Mouse (Mus musculus) limb, embryonic 11.5 days (tissue): Measurements from ENCODE around the gene Lyrm7. TPM values are rescaled to one million over a fixed set of nuclear protein-coding genes. Genes with fewer than 3 reads are reported as not detected.

ENCODE experiments used
- ATAC-seq: fragments of 200-750 bp; cut with Nextera tagmentation; 2 replicates; pipeline ENCODE4 v1.8.0; 2017; ENCODE audit warnings: low read depth; ENCODE audit not compliant: insufficient number of reproducible peaks, low FRiP score, low TSS enrichment
- DNase-seq: peaks from one replicate; pipeline ENCODE4 v3.0.0-alpha.2; 2015; ENCODE audit warnings: low spot score
- H3K27ac ChIP-seq: fragments of 300-500 bp; sonication (generic); replicated peaks from 2 replicates; pipeline ENCODE4 v1.5.1; 2014; ENCODE audit warnings: low read depth, mild to moderate bottlenecking, low read length
- H3K27me3 ChIP-seq: fragments of 300-500 bp; sonication (generic); 2 replicates; pipeline ENCODE4 v1.6.1; 2014; ENCODE audit warnings: mild to moderate bottlenecking, low read length, mixed read lengths; ENCODE audit not compliant: control insufficient read depth, insufficient read depth
- H3K36me3 ChIP-seq: fragments of 300-500 bp; sonication (generic); 2 replicates; pipeline ENCODE4 v1.6.1; 2014; ENCODE audit warnings: mild to moderate bottlenecking, low read length, moderate library complexity, mixed read lengths; ENCODE audit not compliant: control insufficient read depth, insufficient read depth
- H3K4me1 ChIP-seq: fragments of 300-500 bp; sonication (generic); 2 replicates; pipeline ENCODE4 v1.6.1; 2014; ENCODE audit warnings: low read length, mixed read lengths; ENCODE audit not compliant: control insufficient read depth, insufficient read depth
- H3K4me2 ChIP-seq: fragments of 300-500 bp; sonication (generic); 2 replicates; pipeline ENCODE4 v1.6.1; 2014; ENCODE audit warnings: low read depth, mild to moderate bottlenecking, moderate library complexity; ENCODE audit not compliant: severe bottlenecking
- H3K4me3 ChIP-seq: fragments of 300-500 bp; sonication (generic); 2 replicates; pipeline ENCODE4 v1.5.1; 2014; ENCODE audit warnings: low read depth, low read length
- H3K9ac ChIP-seq: fragments of 300-500 bp; sonication (generic); 2 replicates; pipeline ENCODE4 v1.6.1; 2014; ENCODE audit warnings: mild to moderate bottlenecking, low read length
- H3K9me3 ChIP-seq: fragments of 300-500 bp; sonication (generic); 2 replicates; pipeline ENCODE4 v1.6.1; 2016; ENCODE audit warnings: low read length; ENCODE audit not compliant: control insufficient read depth
- WGBS: fragments of 180-500 bp; shearing (Covaris S2); extraction: QIAGEN DNeasy Blood & Tissue Kit; methylation state at CpG from one replicate; pipeline ENCODE4 v1.1.7; 2014; 5-methylcytosine and 5-hydroxymethylcytosine counted together
- polyA plus RNA-seq: library from polyadenylated mRNA; unstranded; fragments of >200 nt; fragmentation: Nextera tagmentation; extraction: Ambion mirVana; gene quantifications from 2 replicates; pipeline ENCODE4 v1.2.1, GENCODE M21; 2014

Lyrm7 gene
- polyA plus RNA-seq, 1 experiment from 2014 or later, result 7.8 TPM

DNA sequence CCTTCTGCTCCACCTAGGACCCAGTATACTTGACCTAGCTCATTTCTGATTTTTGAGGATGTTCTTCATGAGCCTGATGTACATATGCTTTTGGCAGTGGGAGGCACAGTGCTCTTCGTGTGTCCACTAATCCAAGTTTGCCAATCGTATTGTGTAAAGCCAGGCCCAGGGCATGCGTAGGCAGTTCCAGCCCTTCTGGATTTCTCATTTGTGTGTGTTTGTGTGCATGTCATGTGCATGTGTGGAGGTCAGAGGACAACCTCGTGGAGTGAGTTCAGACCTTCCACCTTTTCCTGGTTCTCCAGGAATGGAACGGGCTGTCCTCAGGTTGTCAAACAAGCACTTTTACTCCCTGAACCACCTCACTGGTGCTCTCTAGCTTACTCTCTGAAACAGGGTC, 51.1 kb downstream of the Lyrm7 start:
- Histone ChIP-seq H3K27ac (no peak overlapping the region), H3K27me3 (no peaks in the 10 kb centered on the region), H3K9ac (no peak overlapping the region), H3K36me3 (no peaks in the 10 kb centered on the region), H3K4me2 (no peak overlapping the region), H3K4me1 (no peaks in the 10 kb centered on the region), H3K4me3 (no peak overlapping the region), H3K9me3 (no peaks in the 10 kb centered on the region)
- no peak for ATAC-seq
- WGBS, result 85% methylated on average over 5 of the region's 5 CpGs
- DNase-seq, result no peak

DNA sequence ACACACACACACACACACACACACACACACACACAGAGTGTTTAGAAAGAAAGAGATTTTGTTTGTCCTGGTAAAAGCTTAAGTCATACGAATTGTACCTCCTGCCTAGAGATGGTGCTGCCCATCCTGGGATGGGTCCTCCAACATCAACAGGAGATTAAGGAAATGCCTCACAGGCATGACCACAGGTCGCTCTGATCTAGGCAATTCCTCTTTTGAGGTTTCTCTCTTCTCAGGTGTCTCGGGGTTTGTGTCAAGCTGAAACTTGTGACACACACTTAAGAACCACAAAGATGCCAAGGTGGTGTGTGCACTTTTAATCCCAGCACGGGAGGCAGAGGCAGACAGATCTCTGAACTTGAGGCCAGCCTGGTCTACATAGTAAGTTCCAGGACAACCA, 52.5 kb downstream of the Lyrm7 start:
- Histone ChIP-seq H3K9me3 (no peaks in the 10 kb centered on the region), H3K36me3 (no peaks in the 10 kb centered on the region), H3K27ac (no peak overlapping the region), H3K4me3 (no peak overlapping the region), H3K4me1 (no peaks in the 10 kb centered on the region), H3K9ac (no peak overlapping the region), H3K27me3 (no peaks in the 10 kb centered on the region), H3K4me2 (no peak overlapping the region)
- 80% methylated on average over 4 of the region's 4 CpGs for WGBS
- no peak for DNase-seq
- ATAC-seq, result no peak

DNA sequence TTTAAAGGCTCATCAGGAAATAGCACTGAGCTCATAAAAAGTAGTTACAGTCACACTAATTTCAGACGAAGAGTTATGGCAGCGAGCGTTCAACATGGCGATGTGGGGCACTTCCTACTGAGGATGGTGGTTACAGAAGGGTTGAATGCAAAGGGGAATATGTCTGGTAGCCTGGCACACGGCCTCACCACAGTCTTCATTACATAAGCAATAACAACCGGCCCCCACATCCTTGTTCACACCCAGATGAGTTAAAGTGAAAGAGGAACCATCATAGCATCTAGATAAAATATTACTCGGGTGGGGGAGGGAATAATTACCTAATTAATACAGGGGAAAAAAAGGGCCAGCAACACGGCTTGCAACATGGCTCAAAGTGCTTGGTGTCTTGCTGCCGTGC, 53.0 kb downstream of the Lyrm7 start:
- Histone ChIP-seq H3K4me2 (no peak overlapping the region), H3K4me3 (no peak overlapping the region), H3K4me1 (no peaks in the 10 kb centered on the region), H3K27ac (no peak overlapping the region), H3K36me3 (no peaks in the 10 kb centered on the region), H3K9ac (no peak overlapping the region), H3K27me3 (no peaks in the 10 kb centered on the region), H3K9me3 (no peaks in the 10 kb centered on the region)
- no peak for ATAC-seq
- WGBS, result 81% methylated on average over 9 of the region's 9 CpGs
- DNase-seq, result no peak

DNA sequence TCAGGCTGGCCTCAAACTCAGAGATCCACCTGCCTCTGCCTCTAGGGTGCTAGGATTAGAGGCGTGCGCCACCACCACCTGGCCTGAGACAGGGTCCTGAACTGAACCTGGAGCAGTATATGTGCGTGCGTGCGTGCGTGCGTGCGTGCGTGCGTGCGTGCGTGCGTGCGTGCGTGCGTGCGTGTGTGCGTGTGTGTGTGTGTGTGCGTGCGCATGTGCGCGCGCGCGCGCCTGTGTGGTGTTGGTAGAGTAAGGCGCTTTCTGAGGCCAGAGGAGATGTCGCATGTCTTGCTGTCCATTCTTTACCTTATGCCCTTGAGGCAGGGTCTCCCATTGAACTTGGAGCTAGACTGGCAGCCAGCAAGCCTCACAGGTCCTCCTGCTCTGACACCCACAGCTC, 53.8 kb downstream of the Lyrm7 start:
- H3K4me1 ChIP-seq, result no peaks in the 10 kb centered on the region
- no peak for ATAC-seq
- H3K4me2 ChIP-seq, result no peak overlapping the region
- no peaks in the 10 kb centered on the region for H3K9me3 ChIP-seq
- no peak for DNase-seq
- H3K27me3 ChIP-seq, result no peaks in the 10 kb centered on the region
- no peak overlapping the region for H3K9ac ChIP-seq
- no peaks in the 10 kb centered on the region for H3K36me3 ChIP-seq
- H3K4me3 ChIP-seq, result no peak overlapping the region
- H3K27ac ChIP-seq, result no peak overlapping the region
- 80% methylated on average over 28 of the region's 28 CpGs for WGBS

DNA sequence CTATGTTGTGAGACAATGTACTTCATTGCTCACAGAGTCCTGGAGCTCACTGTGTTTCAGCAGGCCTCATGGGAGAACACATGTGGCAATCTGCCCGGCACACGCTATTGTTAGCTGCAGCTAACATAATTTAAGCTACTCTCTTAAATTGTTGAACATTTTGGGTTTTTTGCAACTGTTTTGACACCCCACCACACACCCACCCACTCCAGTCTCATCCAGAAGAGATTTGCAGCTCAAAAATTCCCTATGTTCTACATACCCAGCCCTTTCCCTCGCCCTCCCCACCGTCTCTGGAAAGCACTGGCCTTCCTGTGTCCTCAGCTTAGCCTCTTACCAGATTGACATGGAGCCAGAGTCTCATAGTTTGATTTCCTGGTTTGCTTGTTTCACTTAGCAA, 55.5 kb downstream of the Lyrm7 start:
- Histone ChIP-seq H3K36me3 (no peaks in the 10 kb centered on the region), H3K9me3 (no peaks in the 10 kb centered on the region), H3K4me3 (no peak overlapping the region), H3K4me2 (no peak overlapping the region), H3K4me1 (no peaks in the 10 kb centered on the region), H3K27ac (no peak overlapping the region), H3K9ac (no peak overlapping the region), H3K27me3 (no peaks in the 10 kb centered on the region)
- ATAC-seq (no peak), DNase-seq (no peak)
- 94% methylated on average over 4 of the region's 4 CpGs for WGBS

DNA sequence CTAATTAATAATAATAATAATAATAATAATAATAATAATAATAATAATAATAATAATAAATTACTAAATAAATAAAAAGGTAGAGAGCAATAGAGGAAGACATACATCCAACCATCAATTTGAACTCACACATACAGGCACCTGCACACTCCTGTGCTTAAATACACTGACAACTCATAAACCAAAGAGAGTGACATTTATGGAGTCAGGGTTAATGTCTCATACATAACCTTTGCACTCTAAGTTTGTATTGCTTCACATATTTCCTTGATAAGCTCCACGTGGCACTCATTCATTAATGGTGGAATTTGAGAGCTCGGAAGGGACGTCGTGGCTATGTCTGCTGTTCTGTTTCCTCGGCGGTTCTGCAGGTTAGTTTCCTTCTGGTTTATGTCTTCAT, 58.1 kb downstream of the Lyrm7 start:
- Histone ChIP-seq H3K27ac (no peak overlapping the region), H3K9ac (no peak overlapping the region), H3K36me3 (no peaks in the 10 kb centered on the region), H3K27me3 (no peaks in the 10 kb centered on the region), H3K4me3 (no peak overlapping the region), H3K4me1 (no peaks in the 10 kb centered on the region), H3K4me2 (no peak overlapping the region), H3K9me3 (no peaks in the 10 kb centered on the region)
- no peak for ATAC-seq
- 37% methylated on average over 6 of the region's 6 CpGs for WGBS
- no peak for DNase-seq

DNA sequence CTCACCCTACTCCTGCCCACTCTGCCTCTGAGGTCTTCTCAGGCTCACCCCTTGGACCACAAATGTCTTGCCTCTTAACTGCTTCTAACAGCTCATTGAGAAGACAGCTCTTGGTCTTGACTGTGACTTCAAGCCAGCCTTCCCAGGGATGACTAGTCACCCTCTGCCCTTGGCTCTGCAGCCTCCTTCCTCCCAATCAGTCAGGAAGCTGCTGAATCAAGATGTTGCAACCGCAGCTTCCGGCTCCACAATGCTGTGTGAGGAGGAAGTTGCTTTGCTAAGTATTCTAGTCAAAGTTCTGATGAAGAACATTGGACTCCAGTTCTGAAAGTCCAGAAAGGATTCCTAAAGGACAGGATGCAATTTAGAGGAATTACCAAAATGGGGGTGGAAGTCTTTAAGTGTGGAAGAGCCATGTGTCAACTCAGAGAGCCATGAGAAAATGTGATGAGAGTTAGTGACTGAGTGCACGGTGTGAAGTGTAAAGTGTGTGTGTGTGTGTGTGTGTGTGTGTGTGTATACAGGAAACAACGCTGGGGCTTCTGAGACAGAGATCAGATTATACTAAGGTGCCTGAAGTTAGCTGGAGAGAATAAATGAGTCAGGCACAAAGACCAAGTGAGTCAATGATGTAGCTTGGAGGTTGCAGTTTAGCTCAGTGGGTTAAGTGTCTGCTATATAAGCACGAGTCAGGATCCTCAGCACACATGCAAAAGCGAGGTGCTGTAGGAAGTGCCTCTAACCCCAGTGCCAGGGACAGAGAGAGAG, 58.7 kb downstream of the Lyrm7 start:
- Histone ChIP-seq H3K36me3 (no peaks in the 10 kb centered on the region), H3K4me1 (no peaks in the 10 kb centered on the region), H3K4me3 (no peak overlapping the region), H3K4me2 (no peak overlapping the region), H3K27ac (no peak overlapping the region), H3K9ac (no peak overlapping the region), H3K9me3 (no peaks in the 10 kb centered on the region), H3K27me3 (no peaks in the 10 kb centered on the region)
- WGBS, result 81% methylated on average over 6 of the region's 6 CpGs
- no peak for DNase-seq
- ATAC-seq, result no peak

DNA sequence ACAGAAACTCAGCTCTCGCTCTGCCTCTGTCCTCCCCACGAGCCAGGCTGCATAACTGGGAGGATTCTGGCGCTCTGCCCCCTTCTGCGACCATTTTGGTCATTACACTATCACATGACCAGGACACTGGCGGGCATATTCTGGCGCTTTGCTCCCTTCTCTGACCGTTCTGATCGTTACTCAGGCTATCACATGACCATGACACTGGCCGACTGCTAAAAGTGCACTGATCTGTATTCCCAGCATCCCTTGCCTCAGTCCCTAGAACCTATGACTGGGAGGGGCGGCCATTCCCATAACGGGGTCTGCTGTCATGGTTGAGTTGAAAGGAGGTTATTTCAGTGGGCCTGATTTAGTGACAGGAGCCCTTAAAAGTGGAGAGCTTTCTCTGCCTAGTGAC, 64.2 kb downstream of the Lyrm7 start:
- H3K27me3 ChIP-seq, result no peaks in the 10 kb centered on the region
- WGBS, result 85% methylated on average over 11 of the region's 11 CpGs

DNA sequence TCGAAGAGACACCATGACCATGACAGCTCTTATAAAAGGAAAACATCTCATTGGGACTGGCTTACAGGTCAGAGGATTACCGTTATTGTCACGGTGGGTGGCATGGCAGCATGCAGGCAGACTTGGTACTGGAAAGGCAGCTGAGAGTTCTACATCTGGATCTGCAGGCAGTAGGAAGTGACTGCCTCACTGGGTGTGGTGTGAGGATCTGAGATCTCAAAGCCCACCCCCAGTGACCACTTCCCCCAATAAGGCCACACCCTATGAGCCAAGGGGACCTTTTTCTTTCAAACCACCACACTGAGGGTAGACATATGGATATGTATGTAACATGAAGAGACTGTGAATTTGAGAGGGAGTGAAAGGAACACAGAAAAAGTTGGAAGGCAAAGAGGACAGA, 66.0 kb downstream of the Lyrm7 start:
- no peaks in the 10 kb centered on the region for H3K36me3 ChIP-seq
- no peak overlapping the region for H3K9ac ChIP-seq
- no peak overlapping the region for H3K4me2 ChIP-seq
- H3K9me3 ChIP-seq, result no peaks in the 10 kb centered on the region
- H3K4me3 ChIP-seq, result no peak overlapping the region
- ATAC-seq (no peak), DNase-seq (no peak)
- WGBS, result 81% methylated on average over 3 of the region's 3 CpGs
- H3K4me1 ChIP-seq, result no peaks in the 10 kb centered on the region
- H3K27ac ChIP-seq, result no peak overlapping the region
- no peaks in the 10 kb centered on the region for H3K27me3 ChIP-seq

More for the DNA sequence above, 64.2 kb downstream of the Lyrm7 start:
- no peak for DNase-seq
- ATAC-seq, result no peak
- H3K9me3 ChIP-seq, result no peaks in the 10 kb centered on the region
- H3K27ac ChIP-seq, result no peak overlapping the region
- H3K9ac ChIP-seq, result no peak overlapping the region
- no peak overlapping the region for H3K4me3 ChIP-seq
- no peaks in the 10 kb centered on the region for H3K36me3 ChIP-seq
- no peaks in the 10 kb centered on the region for H3K4me1 ChIP-seq
- H3K4me2 ChIP-seq, result no peak overlapping the region
